Mouse (Mus musculus) CH12.LX (cell line): ENCODE data around the gene C1qtnf7. TPM values are rescaled to one million over a fixed set of nuclear protein-coding genes. Genes with fewer than 3 reads are reported as not detected.

Experiments
- DNase-seq: peaks from one replicate; pipeline ENCODE4 v3.0.0-alpha.2; 2013; ENCODE audit errors: extremely low read depth
- H3K27ac ChIP-seq: 2 replicates; pipeline ENCODE4 v1.5.1; 2012; ENCODE audit warnings: low read depth, mild to moderate bottlenecking, control low read depth, moderate library complexity; ENCODE audit not compliant: insufficient read depth
- H3K27me3 ChIP-seq: replicated peaks from 2 replicates; pipeline ENCODE3; 2012; ENCODE audit warnings: inconsistent platforms
- H3K36me3 ChIP-seq, 2 experiments: replicated peaks in 1 of 2; 2 replicates each; pipeline versions ENCODE3 to v1.6.1; 2012; ENCODE audit warnings: inconsistent platforms in 1 of 2, low read length in 1 of 2, mild to moderate bottlenecking in 1 of 2, mixed read lengths in 1 of 2, moderate library complexity in 1 of 2; ENCODE audit not compliant: control insufficient read depth in 1 of 2, insufficient read depth in 1 of 2
- H3K4me1 ChIP-seq, 2 experiments: 2 replicates each; pipeline ENCODE4 v1.6.1; 2012; ENCODE audit warnings: inconsistent platforms in 1 of 2, moderate library complexity in 1 of 2; ENCODE audit not compliant: insufficient read depth in 2 of 2, control insufficient read depth in 1 of 2
- H3K4me2 ChIP-seq: 2 replicates; pipeline ENCODE4 v1.6.1; 2012; ENCODE audit warnings: low read depth, mild to moderate bottlenecking, control low read depth; ENCODE audit not compliant: poor library complexity, insufficient read depth, severe bottlenecking
- H3K4me3 ChIP-seq, 3 experiments: fragments of 150-350 bp in 1 of 3; sonication (generic) in 1 of 3; replicated peaks in 1 of 3; 2 replicates each; pipeline versions ENCODE3 to v1.5.1; 2011 to 2012; ENCODE audit warnings: low read depth in 2 of 3, low read length in 2 of 3, mild to moderate bottlenecking in 2 of 3, moderate library complexity in 2 of 3, control low read depth in 1 of 3, improper control_type of control experiment in 1 of 3, inconsistent platforms in 1 of 3, mixed read lengths in 1 of 3; ENCODE audit not compliant: poor library complexity in 1 of 3
- H3K79me2 ChIP-seq: replicated peaks from 2 replicates; pipeline ENCODE4 v1.6.1; 2012; ENCODE audit warnings: mild to moderate bottlenecking, moderate library complexity; ENCODE audit not compliant: control insufficient read depth, poor library complexity, insufficient read depth, severe bottlenecking; ENCODE audit errors: extremely low read depth
- H3K9ac ChIP-seq: 2 replicates; pipeline ENCODE4 v1.6.1; 2012; ENCODE audit warnings: low read depth, mild to moderate bottlenecking, control low read depth, moderate library complexity; ENCODE audit not compliant: insufficient read depth
- H3K9me3 ChIP-seq: replicated peaks from 2 replicates; pipeline ENCODE3; 2012; ENCODE audit warnings: low read length, inconsistent platforms, mixed read lengths
- BHLHE40 ChIP-seq: IDR thresholded peaks from 2 replicates; pipeline ENCODE4 v1.6.1; 2011; ENCODE audit warnings: mild to moderate bottlenecking, low read depth, low read length, improper control_type of control experiment
- CHD1 ChIP-seq: IDR thresholded peaks from 2 replicates; pipeline ENCODE4 v1.6.1; 2012; ENCODE audit warnings: low read depth, low read length, improper control_type of control experiment, inconsistent platforms
- CHD2 ChIP-seq: IDR thresholded peaks from 2 replicates; pipeline ENCODE4 v1.6.1; 2011; ENCODE audit warnings: low read length, improper control_type of control experiment
- CTCF ChIP-seq, 2 experiments: IDR thresholded peaks in 1 of 2; conservative IDR thresholded peaks in 1 of 2; 2 replicates each; pipeline ENCODE4 v1.5.1; 2011 to 2012; ENCODE audit warnings: low read depth in 2 of 2, low read length in 2 of 2, improper control_type of control experiment in 1 of 2, inconsistent platforms in 1 of 2, mild to moderate bottlenecking in 1 of 2, moderate library complexity in 1 of 2
- ELF1 ChIP-seq: IDR thresholded peaks from 2 replicates; pipeline ENCODE4 v1.6.1; 2014; ENCODE audit warnings: low read depth, mild to moderate bottlenecking, inconsistent platforms, low read length, improper control_type of control experiment
- IRF4 ChIP-seq: IDR thresholded peaks from 2 replicates; pipeline ENCODE4 v1.6.1; 2014; ENCODE audit warnings: low read depth, mild to moderate bottlenecking, inconsistent platforms, low read length, improper control_type of control experiment
- JUN ChIP-seq: IDR thresholded peaks from 2 replicates; pipeline ENCODE4 v1.6.1; 2011; ENCODE audit warnings: low read depth, mild to moderate bottlenecking, low read length, improper control_type of control experiment, moderate library complexity; ENCODE audit not compliant: insufficient read depth
- JUND ChIP-seq: conservative IDR thresholded peaks from 2 replicates; pipeline ENCODE4 v1.6.1; 2011; ENCODE audit warnings: low read depth, low read length, improper control_type of control experiment
- MAFK ChIP-seq: IDR thresholded peaks from 2 replicates; pipeline ENCODE4 v1.6.1; 2011; ENCODE audit warnings: low read length, improper control_type of control experiment; ENCODE audit not compliant: insufficient replicate concordance
- MAX ChIP-seq: IDR thresholded peaks from 2 replicates; pipeline ENCODE4 v1.6.1; 2011; ENCODE audit warnings: low read length, improper control_type of control experiment
- MAZ ChIP-seq: IDR thresholded peaks from 2 replicates; pipeline ENCODE4 v1.6.1; 2012; ENCODE audit warnings: low read depth, mild to moderate bottlenecking, inconsistent platforms, low read length, improper control_type of control experiment, moderate library complexity
- MYC ChIP-seq: IDR thresholded peaks from 2 replicates; pipeline ENCODE4 v1.6.1; 2011; ENCODE audit warnings: low read depth, mild to moderate bottlenecking, improper control_type of control experiment, low read length
- NELFE ChIP-seq: IDR thresholded peaks from 2 replicates; pipeline ENCODE4 v1.6.1; 2011; ENCODE audit warnings: low read depth, low read length, improper control_type of control experiment
- PAX5 ChIP-seq: IDR thresholded peaks from 2 replicates; pipeline ENCODE4 v1.6.1; 2012; ENCODE audit warnings: low read length, inconsistent platforms, mixed read lengths
- POLR2A ChIP-seq: IDR thresholded peaks from 2 replicates; pipeline ENCODE4 v1.6.1; 2011; ENCODE audit warnings: low read depth, mild to moderate bottlenecking, improper control_type of control experiment, low read length
- POLR2AphosphoS2 ChIP-seq: IDR thresholded peaks from 2 replicates; pipeline ENCODE4 v1.6.1; 2011; ENCODE audit warnings: low read depth, low read length, improper control_type of control experiment
- RAD21 ChIP-seq: IDR thresholded peaks from 2 replicates; pipeline ENCODE4 v1.6.1; 2011; ENCODE audit warnings: low read depth, mild to moderate bottlenecking, low read length, improper control_type of control experiment, moderate library complexity
- RCOR1 ChIP-seq: conservative IDR thresholded peaks from 2 replicates; pipeline ENCODE4 v1.6.1; 2012; ENCODE audit warnings: low read depth, mild to moderate bottlenecking, inconsistent platforms, low read length, improper control_type of control experiment
- SIN3A ChIP-seq: IDR thresholded peaks from 2 replicates; pipeline ENCODE4 v1.6.1; 2012; ENCODE audit warnings: low read length, improper control_type of control experiment, inconsistent platforms
- SMC3 ChIP-seq: IDR thresholded peaks from 2 replicates; pipeline ENCODE4 v1.6.1; 2011; ENCODE audit warnings: low read depth, low read length, improper control_type of control experiment
- TBP ChIP-seq: conservative IDR thresholded peaks from 2 replicates; pipeline ENCODE4 v1.6.1; 2011; ENCODE audit warnings: low read depth, low read length, improper control_type of control experiment
- UBTF ChIP-seq: IDR thresholded peaks from 2 replicates; pipeline ENCODE4 v1.6.1; 2012; ENCODE audit warnings: low read depth, mild to moderate bottlenecking, inconsistent platforms, low read length, improper control_type of control experiment, moderate library complexity
- USF2 ChIP-seq: conservative IDR thresholded peaks from 2 replicates; pipeline ENCODE4 v1.6.1; 2011; ENCODE audit warnings: low read depth, low read length, improper control_type of control experiment
- ZC3H11A ChIP-seq: IDR thresholded peaks from 2 replicates; pipeline ENCODE4 v1.6.1; 2012; ENCODE audit warnings: low read depth, mild to moderate bottlenecking, inconsistent platforms, low read length, improper control_type of control experiment
- ZKSCAN1 ChIP-seq: IDR thresholded peaks from 2 replicates; pipeline ENCODE4 v1.6.1; 2012; ENCODE audit warnings: low read depth, inconsistent platforms, low read length, improper control_type of control experiment, borderline replicate concordance
- dilution Hi-C: fragments of 300-500 bp; cut with MboI; formaldehyde crosslinking; loops from 2 replicates; pipeline ENCODE4 v1.14.3; 2020; ENCODE audit warnings: low sequenced_read_pairs; ENCODE audit not compliant: extremely low pct_unique_long_range_greater_than_20kb, extremely low pct_ligation_motif_present
- in situ Hi-C: fragments of 300-500 bp; cut with MboI; formaldehyde crosslinking; loops from 3 replicates; pipeline ENCODE4 v1.14.3; 2019; ENCODE audit warnings: low sequenced_read_pairs, low pct_ligation_motif_present, low pct_unique_long_range_greater_than_20kb, mixed read lengths
- polyA plus RNA-seq: library from polyadenylated mRNA; unstranded; fragments of >175 nt; gene quantifications from 2 replicates; pipeline ENCODE4 v1.2.1, GENCODE M21; 2012; ENCODE audit warnings: low read depth; ENCODE audit not compliant: insufficient read length
- total RNA-seq, 2 experiments: library from RNA; depleted of rRNA; stranded (reverse); fragments of 300-350 nt in 1 of 2; fragments of >200 nt in 1 of 2; gene quantifications; 2 replicates each; pipeline ENCODE4 v1.2.3; 2012 to 2014

C1qtnf7 gene
- total and polyA plus RNA-seq, 3 experiments, result not detected

DNA sequence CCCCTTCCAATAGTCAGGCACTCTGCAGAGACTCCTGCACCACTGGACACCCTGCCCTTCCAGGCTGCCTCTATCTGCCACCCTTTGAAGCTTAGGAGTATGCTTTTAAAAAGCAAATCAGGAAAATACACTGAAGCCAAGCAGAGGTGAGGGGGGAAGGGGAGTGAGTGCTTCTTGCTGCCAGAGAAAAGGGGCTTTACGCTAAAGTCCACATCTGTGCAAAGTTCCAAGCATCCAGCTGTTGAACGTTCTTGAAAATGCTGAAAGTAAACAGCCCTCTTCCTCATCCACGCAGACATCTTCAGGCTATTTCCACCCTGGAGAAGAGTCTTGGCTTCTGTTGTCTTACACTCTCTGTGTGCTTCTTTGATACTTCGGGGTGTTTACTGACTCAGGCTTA is 34.6 kb downstream of the C1qtnf7 start:
- H3K4me2 ChIP-seq, result peak overlapping the region; percentile 67
- DNase-seq, result no peak

GRCm38 (mm10) chr5:43550444-43550843 is 35.1 kb downstream of the C1qtnf7 start:
- Histone ChIP-seq H3K36me3 (no peaks in the 10 kb centered on the region), H3K4me3 (no peak overlapping the region), H3K9ac (no peak overlapping the region; the same call in 1 of the 2 replicates), H3K79me2 (no peaks in the 10 kb centered on the region), H3K27me3 (no peaks in the 10 kb centered on the region), H3K4me2 (peak overlapping the region; percentile 67; the same call in 1 of the 2 replicates), H3K4me1 (peaks cover 2 to 3% of the 10 kb centered on the region in 2 experiments; a peak in 3 of 4 replicates), H3K27ac (no peak overlapping the region), H3K9me3 (no peaks in the 10 kb centered on the region)
- no peak for DNase-seq
- in situ Hi-C loops (no loop called here), dilution Hi-C loops (no loop called here)
- TF ChIP-seq UBTF, result no peak
- no peak for TF ChIP-seq JUND
- no peak for TF ChIP-seq USF2
- no peak for TF ChIP-seq MAFK
- TF ChIP-seq NELFE, result no peak
- no peak for TF ChIP-seq SIN3A
- no peak for TF ChIP-seq BHLHE40
- TF ChIP-seq ZKSCAN1, result no peak
- no peak for TF ChIP-seq POLR2A
- no peak for TF ChIP-seq IRF4
- TF ChIP-seq JUN, result no peak
- TF ChIP-seq MYC, result no peak
- TF ChIP-seq CTCF (conservative IDR thresholded peaks at IDR 0.05 in 1 of 2, IDR thresholded peaks at IDR 0.05 in 1 of 2; ENCODE audit: low read depth in 2 of 2, low read length in 2 of 2), result no peak
- TF ChIP-seq TBP, result no peak
- no peak for TF ChIP-seq RAD21
- no peak for TF ChIP-seq CHD1

More for the DNA sequence above, 34.6 kb downstream of the C1qtnf7 start:
- no peak overlapping the region for H3K4me3 ChIP-seq
- no peak overlapping the region; the same call in 1 of the 2 replicates for H3K9ac ChIP-seq
- no peaks in the 10 kb centered on the region for H3K79me2 ChIP-seq
- H3K27me3 ChIP-seq, result no peaks in the 10 kb centered on the region
- in situ Hi-C loops (no loop called here), dilution Hi-C loops (no loop called here)
- no peak overlapping the region for H3K27ac ChIP-seq
- peaks cover 0 to 3% of the 10 kb centered on the region in 2 experiments; a peak in 2 of 4 replicates for H3K4me1 ChIP-seq
- TF ChIP-seq RAD21, result no peak
- TF ChIP-seq CHD2, result no peak
- no peak for TF ChIP-seq NELFE
- TF ChIP-seq PAX5, result no peak
- no peak for TF ChIP-seq MAFK
- no peak for TF ChIP-seq ZC3H11A
- TF ChIP-seq ZKSCAN1, result no peak
- TF ChIP-seq TBP, result no peak
- no peak for TF ChIP-seq CTCF (conservative IDR thresholded peaks at IDR 0.05 in 1 of 2, IDR thresholded peaks at IDR 0.05 in 1 of 2; ENCODE audit: low read depth in 2 of 2, low read length in 2 of 2)
- no peak for TF ChIP-seq SMC3
- TF ChIP-seq ELF1, result no peak
- no peak for TF ChIP-seq MAZ
- no peak for TF ChIP-seq CHD1
- TF ChIP-seq MYC, result no peak
- TF ChIP-seq MAX, result no peak
- no peak for TF ChIP-seq USF2
- TF ChIP-seq POLR2AphosphoS2, result no peak
- no peak for TF ChIP-seq RCOR1
- no peaks in the 10 kb centered on the region for H3K9me3 ChIP-seq
- H3K36me3 ChIP-seq, result no peaks in the 10 kb centered on the region
